Mouse (Mus musculus) kidney, embryonic 16.5 days (tissue): ENCODE results near the gene Sv2c. TPM values are rescaled to one million over a fixed set of nuclear protein-coding genes. Genes with fewer than 3 reads are reported as not detected.
"Not testable (repeated sequence)": the region's sequence is repeated elsewhere in the genome, so short reads cannot be mapped to it uniquely, and the experiment has no call there.

Source experiments
- ATAC-seq: fragments of 200-750 bp; cut with Nextera tagmentation; 2 replicates; pipeline ENCODE4 v1.8.0; 2017; ENCODE audit warnings: moderate TSS enrichment; ENCODE audit not compliant: low FRiP score, low TSS enrichment
- H3K27ac ChIP-seq: fragments of 300-500 bp; sonication (generic); 2 replicates; pipeline ENCODE4 v1.5.1; 2014; ENCODE audit warnings: low read length
- H3K27me3 ChIP-seq: fragments of 300-500 bp; sonication (generic); 2 replicates; pipeline ENCODE4 v1.6.1; 2014; ENCODE audit warnings: low read length, control low read depth, mixed read lengths; ENCODE audit not compliant: insufficient read depth
- H3K36me3 ChIP-seq: fragments of 300-500 bp; sonication (generic); 2 replicates; pipeline ENCODE4 v1.6.1; 2014; ENCODE audit warnings: low read length, control low read depth, mixed read lengths; ENCODE audit not compliant: insufficient read depth
- H3K4me1 ChIP-seq: fragments of 300-500 bp; sonication (generic); 2 replicates; pipeline ENCODE4 v1.6.1; 2014; ENCODE audit warnings: low read length, control low read depth, mixed read lengths; ENCODE audit not compliant: insufficient read depth
- H3K4me2 ChIP-seq: fragments of 300-500 bp; sonication (generic); replicated peaks from 2 replicates; pipeline ENCODE4 v1.6.1; 2014; ENCODE audit warnings: low read depth, low read length
- H3K4me3 ChIP-seq: fragments of 300-500 bp; sonication (generic); 2 replicates; pipeline ENCODE4 v1.5.1; 2014; ENCODE audit warnings: mild to moderate bottlenecking, low read length
- H3K9ac ChIP-seq: fragments of 300-500 bp; sonication (generic); replicated peaks from 2 replicates; pipeline ENCODE4 v1.6.1; 2014; ENCODE audit warnings: low read length
- H3K9me3 ChIP-seq: fragments of 300-500 bp; sonication (generic); 2 replicates; pipeline ENCODE4 v1.6.1; 2016; ENCODE audit warnings: low read length, control low read depth
- WGBS: fragments of 180-500 bp; shearing (Covaris S2); extraction: QIAGEN DNeasy Blood & Tissue Kit; methylation state at CpG from one replicate; pipeline ENCODE4 v1.1.7; 2014; 5-methylcytosine and 5-hydroxymethylcytosine counted together
- polyA plus RNA-seq: library from polyadenylated mRNA; unstranded; fragments of >200 nt; fragmentation: Nextera tagmentation; extraction: Ambion mirVana; gene quantifications from 2 replicates; pipeline ENCODE4 v1.2.1, GENCODE M21; 2015

Gene Sv2c
- polyA plus RNA-seq, 1 experiment from 2014 or later, result 0.74 TPM

DNA sequence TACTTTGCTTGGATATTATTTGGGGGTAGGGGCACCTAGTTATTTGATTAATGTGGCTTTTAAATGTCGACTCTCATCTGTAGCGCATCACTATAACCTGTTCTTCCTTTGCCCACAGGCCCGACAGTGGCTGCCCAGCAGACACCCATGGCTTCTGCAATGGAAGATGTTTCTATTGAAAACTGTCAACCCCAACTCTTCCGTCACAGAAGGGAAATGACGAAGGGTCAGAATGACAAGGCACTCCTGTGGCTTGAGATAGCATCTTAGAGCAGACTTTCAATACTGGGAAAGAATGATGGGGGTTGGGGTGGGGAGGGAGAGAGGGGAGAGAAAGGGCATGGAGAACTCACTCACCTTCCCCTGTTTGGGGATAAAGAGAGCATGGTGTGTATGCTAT, 145.2 kb downstream of the Sv2c start:
- Histone ChIP-seq H3K36me3 (no peaks in the 10 kb centered on the region), H3K9ac (no peak overlapping the region), H3K4me2 (no peak overlapping the region), H3K27me3 (peaks cover 6% of the 10 kb centered on the region; the same call in 1 of the 2 replicates), H3K27ac (no peak overlapping the region), H3K9me3 (no peaks in the 10 kb centered on the region), H3K4me1 (no peaks in the 10 kb centered on the region), H3K4me3 (no peak overlapping the region)
- ATAC-seq, result no peak
- 79% methylated on average over 5 of the region's 5 CpGs for WGBS

DNA sequence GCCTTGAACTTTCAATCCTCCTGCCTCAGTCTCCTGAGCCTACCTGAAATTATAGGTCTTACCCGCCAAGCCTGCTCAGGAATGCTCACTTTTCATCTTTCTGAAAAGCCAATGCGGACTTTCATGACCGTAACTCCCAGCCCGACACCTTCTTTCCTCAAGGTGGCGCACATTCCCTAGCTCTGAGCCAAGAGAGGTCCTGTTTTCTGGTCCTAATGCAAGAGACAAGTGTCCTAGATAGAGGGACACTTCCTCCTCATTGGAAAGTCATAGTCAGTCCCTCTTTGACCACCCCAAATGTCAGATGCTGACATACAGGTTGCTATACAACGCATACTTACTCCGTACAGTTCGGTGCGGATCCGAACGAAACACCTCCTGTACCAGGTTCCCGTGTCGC, 146.0 kb downstream of the Sv2c start:
- Histone ChIP-seq H3K27ac (no peak overlapping the region), H3K9ac (no peak overlapping the region), H3K9me3 (no peaks in the 10 kb centered on the region), H3K36me3 (no peaks in the 10 kb centered on the region), H3K27me3 (peaks cover 6% of the 10 kb centered on the region; the same call in 1 of the 2 replicates), H3K4me2 (no peak overlapping the region), H3K4me1 (no peaks in the 10 kb centered on the region), H3K4me3 (no peak overlapping the region)
- ATAC-seq, result no peak
- 74% methylated on average over 13 of the region's 13 CpGs for WGBS

DNA sequence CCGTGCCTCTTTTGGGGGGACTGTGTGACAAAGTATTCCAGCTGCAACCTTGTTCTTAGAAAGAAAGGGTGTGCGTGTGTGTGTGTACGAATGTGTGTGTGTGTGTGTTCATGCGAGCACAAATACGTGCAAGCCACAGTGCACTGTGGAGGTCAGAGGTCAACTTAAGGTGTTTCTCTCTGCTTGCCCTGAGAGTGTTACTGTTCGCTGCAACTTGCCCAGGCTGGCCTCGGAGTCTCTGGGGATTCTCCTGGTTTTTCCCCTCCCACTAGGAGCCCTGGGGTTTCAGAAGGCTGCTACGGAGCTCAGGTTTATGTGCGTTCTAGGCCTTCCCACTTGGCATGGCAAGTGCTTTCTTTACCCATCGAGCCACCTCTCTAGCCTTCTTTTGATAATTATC, 157.2 kb downstream of the Sv2c start:
- Histone ChIP-seq H3K4me1 (no peaks in the 10 kb centered on the region), H3K9me3 (no peaks in the 10 kb centered on the region), H3K4me3 (no peak overlapping the region), H3K27ac (no peak overlapping the region), H3K9ac (no peak overlapping the region), H3K27me3 (no peaks in the 10 kb centered on the region), H3K36me3 (no peaks in the 10 kb centered on the region), H3K4me2 (no peak overlapping the region)
- 87% methylated on average over 10 of the region's 10 CpGs for WGBS
- no peak for ATAC-seq

DNA sequence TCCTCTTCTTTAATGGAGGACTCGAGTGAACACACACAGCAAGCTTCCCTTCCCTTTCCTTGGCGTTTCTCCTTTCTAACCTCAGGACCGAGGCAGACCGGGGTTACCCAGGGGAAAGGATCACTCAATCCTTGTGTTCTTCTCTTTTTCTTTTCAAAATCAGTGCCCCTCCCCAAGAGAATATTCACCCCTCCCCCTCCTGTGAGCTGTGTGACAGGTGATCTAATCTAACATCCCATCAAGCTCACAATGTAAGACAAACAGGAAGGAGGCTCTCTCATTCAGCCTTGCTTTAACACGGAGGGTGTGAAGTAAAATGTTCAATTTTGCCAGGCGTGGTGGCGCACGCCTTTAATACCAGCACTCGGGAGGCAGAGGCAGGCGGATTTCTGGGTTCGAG, 158.3 kb downstream of the Sv2c start:
- no peak overlapping the region for H3K27ac ChIP-seq
- no peaks in the 10 kb centered on the region for H3K27me3 ChIP-seq
- no peak overlapping the region for H3K4me3 ChIP-seq
- no peak for ATAC-seq
- no peaks in the 10 kb centered on the region for H3K4me1 ChIP-seq
- no peak overlapping the region for H3K9ac ChIP-seq
- no peaks in the 10 kb centered on the region for H3K36me3 ChIP-seq
- no peaks in the 10 kb centered on the region for H3K9me3 ChIP-seq
- H3K4me2 ChIP-seq, result no peak overlapping the region
- 89% methylated on average over 11 of the region's 11 CpGs for WGBS

DNA sequence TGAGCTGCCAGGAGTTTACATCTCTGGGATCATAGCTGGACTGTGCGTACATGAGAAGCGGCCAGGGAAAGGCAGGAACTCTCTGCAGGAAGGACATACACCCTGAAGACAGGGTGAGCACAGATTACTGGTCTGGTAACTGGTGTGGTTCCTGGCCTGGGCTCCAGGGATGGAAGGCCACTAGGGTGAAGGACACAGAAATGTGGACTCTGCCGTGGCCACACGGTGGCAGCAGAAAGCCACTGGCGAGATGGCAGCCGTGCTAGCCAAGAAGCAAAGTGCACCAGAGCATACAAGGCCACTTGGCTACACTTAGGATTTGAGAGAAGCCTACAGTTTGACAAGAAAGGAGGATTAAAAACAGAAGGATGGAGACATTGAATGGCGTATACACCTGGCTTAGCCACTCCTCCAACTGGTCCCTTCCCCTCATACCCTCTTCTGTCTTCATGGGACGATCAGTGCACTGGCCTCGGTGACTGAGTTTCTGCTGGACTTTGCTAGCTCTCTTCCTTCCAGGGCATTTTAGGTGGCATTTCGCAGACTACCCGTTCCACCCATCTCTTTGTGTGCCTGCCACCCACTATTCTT, 158.9 kb downstream of the Sv2c start:
- Histone ChIP-seq H3K4me2 (no peak overlapping the region), H3K4me3 (no peak overlapping the region), H3K27ac (no peak overlapping the region), H3K9me3 (no peaks in the 10 kb centered on the region), H3K4me1 (no peaks in the 10 kb centered on the region), H3K27me3 (no peaks in the 10 kb centered on the region), H3K36me3 (no peaks in the 10 kb centered on the region), H3K9ac (no peak overlapping the region)
- WGBS, result 55% methylated on average over 11 of the region's 11 CpGs
- peak; percentile 83 for ATAC-seq

DNA sequence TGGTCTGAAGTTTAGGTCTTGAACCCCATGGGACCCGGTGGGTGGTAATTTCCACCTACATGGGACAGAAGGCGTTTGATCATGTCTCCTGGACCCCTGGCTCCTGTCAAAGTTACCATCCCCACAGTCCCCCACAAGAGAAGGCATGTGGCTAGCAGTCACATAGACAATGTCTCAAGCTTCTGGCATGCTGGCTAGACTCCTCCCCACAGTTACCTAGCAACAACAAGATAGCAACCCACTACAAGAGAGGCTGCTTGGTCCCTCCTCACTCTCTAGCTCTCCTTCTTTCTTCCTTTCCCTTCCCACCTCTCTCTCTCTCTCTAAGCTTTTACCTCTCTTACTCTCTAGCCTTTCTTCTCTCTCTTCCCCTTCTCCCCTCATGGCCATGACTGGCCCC, 164.3 kb downstream of the Sv2c start:
- H3K4me3 ChIP-seq, ATAC-seq, H3K36me3 ChIP-seq, H3K9me3 ChIP-seq, H3K27ac ChIP-seq, H3K9ac ChIP-seq, H3K4me2 ChIP-seq, H3K27me3 ChIP-seq, H3K4me1 ChIP-seq: not testable (repeated sequence)
- 91% methylated on average over 2 of the region's 2 CpGs for WGBS

DNA sequence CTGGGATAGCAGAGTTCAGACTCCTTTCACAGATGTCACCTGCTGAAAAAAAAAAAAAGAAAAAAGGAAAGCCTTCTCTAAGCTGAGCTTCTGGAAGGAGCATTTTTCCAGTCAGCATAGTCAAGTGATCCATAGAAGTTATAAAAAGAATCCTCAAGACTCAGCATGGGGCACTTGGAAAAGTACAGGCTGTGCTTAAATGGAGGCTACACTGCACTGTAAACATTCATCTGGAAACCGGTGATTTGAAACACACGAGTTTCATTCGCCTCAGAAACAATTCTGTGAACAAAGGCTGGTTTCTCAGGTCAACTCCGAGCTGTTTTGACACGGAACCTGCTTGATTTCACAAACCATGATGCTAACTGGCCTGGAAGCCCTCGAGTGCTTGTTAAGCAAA, 165.6 kb downstream of the Sv2c start:
- 81% methylated on average over 6 of the region's 6 CpGs for WGBS
- Histone ChIP-seq H3K27ac (no peak overlapping the region), H3K4me2 (no peak overlapping the region), H3K9ac (no peak overlapping the region), H3K4me1 (no peaks in the 10 kb centered on the region), H3K9me3 (no peaks in the 10 kb centered on the region), H3K4me3 (no peak overlapping the region), H3K36me3 (no peaks in the 10 kb centered on the region), H3K27me3 (no peaks in the 10 kb centered on the region; the same call in 1 of the 2 replicates)
- no peak for ATAC-seq

DNA sequence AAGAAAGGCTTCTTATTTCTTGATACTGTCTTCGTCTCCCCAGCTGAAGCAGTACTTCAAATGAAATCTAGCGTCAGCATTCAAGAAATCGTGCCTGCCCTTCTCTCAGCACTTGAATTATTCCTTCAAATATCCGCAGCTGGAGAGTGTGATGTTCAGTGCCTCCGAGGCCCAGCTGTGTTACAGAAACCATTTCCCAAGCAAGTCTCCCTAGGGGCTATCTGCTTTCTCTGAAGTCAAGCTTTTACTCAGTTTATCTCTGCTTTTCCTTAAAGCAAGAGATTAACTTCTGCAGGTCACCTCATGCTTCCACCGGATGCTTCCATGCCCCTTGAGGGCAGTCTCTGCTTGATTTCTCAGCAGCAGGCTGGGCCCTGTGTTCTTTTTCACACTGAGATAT, 166.8 kb downstream of the Sv2c start:
- Histone ChIP-seq H3K4me3 (no peak overlapping the region), H3K9ac (no peak overlapping the region), H3K27me3 (no peaks in the 10 kb centered on the region; the same call in 1 of the 2 replicates), H3K9me3 (no peaks in the 10 kb centered on the region), H3K27ac (no peak overlapping the region), H3K4me2 (no peak overlapping the region), H3K4me1 (0 out of 2 replicates have a peak, but pooled peaks cover 3% of the 10 kb centered on the region), H3K36me3 (no peaks in the 10 kb centered on the region)
- ATAC-seq, result no peak
- WGBS, result 70% methylated on average over 6 of the region's 6 CpGs

DNA sequence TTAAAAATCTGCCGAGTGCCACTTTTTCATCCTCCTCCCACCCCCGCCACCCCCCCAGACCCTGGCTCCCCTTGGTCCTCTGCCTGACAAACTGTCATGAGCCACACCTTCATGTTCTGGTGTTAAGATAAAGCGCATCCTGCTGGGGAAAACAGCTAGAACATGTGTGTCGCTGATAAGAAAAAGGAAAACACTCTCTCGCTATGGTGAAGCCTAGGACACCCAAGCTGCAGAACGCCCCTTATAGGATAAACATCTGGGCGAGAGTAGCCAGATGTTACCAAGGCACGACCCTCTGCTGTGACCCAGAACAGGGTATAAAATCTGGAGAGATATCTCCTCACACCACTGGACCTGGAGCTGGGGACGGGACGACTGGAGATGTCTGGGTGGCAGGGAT, 167.2 kb downstream of the Sv2c start:
- no peak overlapping the region for H3K9ac ChIP-seq
- peaks cover 7% of the 10 kb centered on the region for H3K4me1 ChIP-seq
- no peaks in the 10 kb centered on the region for H3K36me3 ChIP-seq
- 62% methylated on average over 10 of the region's 10 CpGs for WGBS
- no peaks in the 10 kb centered on the region for H3K9me3 ChIP-seq
- no peak overlapping the region for H3K27ac ChIP-seq
- no peaks in the 10 kb centered on the region; the same call in 1 of the 2 replicates for H3K27me3 ChIP-seq
- H3K4me3 ChIP-seq, result no peak overlapping the region
- ATAC-seq, result no peak
- H3K4me2 ChIP-seq, result no peak overlapping the region

DNA sequence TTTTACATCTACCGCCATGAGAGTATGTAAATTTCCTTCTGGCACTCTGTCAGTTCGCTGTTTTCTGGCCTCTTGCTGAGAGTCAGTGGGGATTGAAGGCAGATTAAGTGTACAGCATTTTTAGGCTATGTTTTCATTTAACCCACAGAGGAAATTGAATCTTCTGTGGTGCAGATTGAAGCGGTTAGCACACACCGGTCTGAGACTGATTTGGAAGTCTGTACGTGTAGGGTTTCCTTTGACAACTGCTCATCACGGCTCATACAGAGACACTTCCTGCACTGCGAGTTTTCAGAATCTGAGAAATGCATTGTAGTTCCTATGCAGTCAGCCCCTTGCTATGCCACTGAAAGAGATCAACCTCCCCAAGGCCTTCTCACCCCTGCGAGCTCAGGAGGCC, 168.2 kb downstream of the Sv2c start:
- H3K9ac ChIP-seq, result no peak overlapping the region
- H3K36me3 ChIP-seq, result no peaks in the 10 kb centered on the region
- H3K27ac ChIP-seq, result no peak overlapping the region
- H3K27me3 ChIP-seq, result no peaks in the 10 kb centered on the region; the same call in 1 of the 2 replicates
- no peak overlapping the region for H3K4me3 ChIP-seq
- 61% methylated on average over 8 of the region's 8 CpGs for WGBS
- ATAC-seq, result no peak
- H3K9me3 ChIP-seq, result no peaks in the 10 kb centered on the region
- H3K4me2 ChIP-seq, result no peak overlapping the region
- H3K4me1 ChIP-seq, result peaks cover 15% of the 10 kb centered on the region
